10 mouse cellular contexts compared by ENCODE assay signal in genomic region chr12:3886601-3887000, GRCm38 (mm10).
DNase-seq lines count a peak whose midpoint lies in the region; ATAC-seq lines count a peak whose summit lies in the region.
"Had no signal": no experiment of that assay in that cellular context is flagged by ENCODE, and none has a peak within 500 bp of the region (broad histone marks: within the 10 kb centered on the region; RNA-seq: fewer than 3 reads in every experiment).

No protein-coding gene starts in this region.

- 37% methylated on average over 2 of the region's 2 CpGs for WGBS in hindbrain, embryonic 10.5 days
- 40% methylated on average over 2 of the region's 2 CpGs for WGBS in hindbrain, embryonic 11.5 days
- WGBS in forebrain, embryonic 12.5 days: 33% methylated on average over 2 of the region's 2 CpGs
- 45% methylated on average over 2 of the region's 2 CpGs for WGBS in limb, embryonic 15.5 days

- peak overlapping the region; percentile 50; the same call in 1 of the 2 replicates for H3K27ac ChIP-seq in hindbrain, embryonic 10.5 days
- H3K27ac ChIP-seq in hindbrain, embryonic 11.5 days (ENCODE audit: low read depth, low read length): no peak overlapping the region
- H3K27ac ChIP-seq in forebrain, embryonic 12.5 days: peak overlapping the region; percentile 92
- H3K27ac ChIP-seq in limb, embryonic 15.5 days: peak overlapping the region; percentile 72; the same call in 1 of the 2 replicates

- H3K4me2 ChIP-seq in hindbrain, embryonic 11.5 days (replicated peaks; ENCODE audit: low read depth, low read length): no peak overlapping the region
- no peak overlapping the region for H3K4me2 ChIP-seq in forebrain, embryonic 12.5 days
- no peak overlapping the region for H3K4me2 ChIP-seq in limb, embryonic 15.5 days

- H3K36me3 ChIP-seq in hindbrain, embryonic 10.5 days: 0 out of 2 replicates have a peak, but pooled peaks cover 4% of the 10 kb centered on the region
- H3K36me3 ChIP-seq in hindbrain, embryonic 11.5 days (ENCODE audit: control insufficient read depth, insufficient read depth, low read length): no peaks in the 10 kb centered on the region
- H3K36me3 ChIP-seq in forebrain, embryonic 12.5 days (replicated peaks): peaks cover 11% of the 10 kb centered on the region; the same call in 1 of the 2 replicates
- H3K36me3 ChIP-seq in limb, embryonic 15.5 days: peaks cover 48% of the 10 kb centered on the region

- H3K9me3 ChIP-seq in hindbrain, embryonic 10.5 days: no peaks in the 10 kb centered on the region
- H3K9me3 ChIP-seq in hindbrain, embryonic 11.5 days (ENCODE audit: control insufficient read depth, low read length): no peaks in the 10 kb centered on the region
- H3K9me3 ChIP-seq in forebrain, embryonic 12.5 days: no peaks in the 10 kb centered on the region
- H3K9me3 ChIP-seq in limb, embryonic 15.5 days: no peaks in the 10 kb centered on the region

- ATAC-seq in hindbrain, embryonic 11.5 days (ENCODE audit: low FRiP score): no peak
- no peak for ATAC-seq in forebrain, embryonic 12.5 days (ENCODE audit: low FRiP score)
- ATAC-seq in limb, embryonic 15.5 days (ENCODE audit: insufficient number of reproducible peaks, low FRiP score, low TSS enrichment, low read depth): no peak
- ATAC-seq: activated CD4-positive, CD25-positive, alpha-beta regulatory T cell, adult 4 months had no signal

- intact Hi-C loops in gastrocnemius, postnatal 14 days (cut with DNase I; ENCODE audit: low total_unique reads): no loop called here

- H3K9ac ChIP-seq in hindbrain, embryonic 11.5 days (ENCODE audit: low read depth, low read length): no peak overlapping the region
- H3K9ac ChIP-seq in forebrain, embryonic 12.5 days: 0 out of 2 replicates have a peak overlapping the region, but pooled peaks have one; percentile 21
- H3K9ac ChIP-seq in limb, embryonic 15.5 days: no peak overlapping the region

- DNase-seq in hindbrain, embryonic 10.5 days (ENCODE audit: low spot score): no peak
- DNase-seq in hindbrain, embryonic 11.5 days (ENCODE audit: low spot score): no peak
- DNase-seq in ES-CJ7 (ENCODE audit: low read depth, low spot score): peak; percentile 35
- DNase-seq in gastrocnemius, postnatal 14 days: no peak
- no peak for DNase-seq in ovary, postnatal 36 days (ENCODE audit: low spot score)
- DNase-seq in urinary bladder, postnatal 25 days (ENCODE audit: low spot score): no peak
- DNase-seq: kidney, adult 2 months had no signal

- peaks cover 10% of the 10 kb centered on the region; the same call in 1 of the 2 replicates for H3K27me3 ChIP-seq in hindbrain, embryonic 10.5 days (ENCODE audit: insufficient read depth, poor library complexity, severe bottlenecking)
- no peaks in the 10 kb centered on the region for H3K27me3 ChIP-seq in hindbrain, embryonic 11.5 days (ENCODE audit: control insufficient read depth, insufficient read depth, low read length)
- H3K27me3 ChIP-seq in forebrain, embryonic 12.5 days: no peaks in the 10 kb centered on the region
- no peaks in the 10 kb centered on the region for H3K27me3 ChIP-seq in limb, embryonic 15.5 days

- peaks cover 78% of the 10 kb centered on the region for H3K4me1 ChIP-seq in hindbrain, embryonic 10.5 days (replicated peaks)
- H3K4me1 ChIP-seq in hindbrain, embryonic 11.5 days (replicated peaks; ENCODE audit: control insufficient read depth, insufficient read depth, low read length): peaks cover 18% of the 10 kb centered on the region
- peaks cover 70% of the 10 kb centered on the region for H3K4me1 ChIP-seq in forebrain, embryonic 12.5 days
- H3K4me1 ChIP-seq in limb, embryonic 15.5 days: peaks cover 66% of the 10 kb centered on the region

- H3K4me3 ChIP-seq in hindbrain, embryonic 10.5 days: no peak overlapping the region
- no peak overlapping the region for H3K4me3 ChIP-seq in hindbrain, embryonic 11.5 days (ENCODE audit: low read depth, low read length)
- H3K4me3 ChIP-seq in forebrain, embryonic 12.5 days (replicated peaks): no peak overlapping the region
- no peak overlapping the region for H3K4me3 ChIP-seq in limb, embryonic 15.5 days
